9 mouse cellular contexts compared by ENCODE assay signal in genomic region chr16:90167646-90168045, GRCm38 (mm10). TPM values are rescaled to one million over a fixed set of nuclear protein-coding genes. Genes with fewer than 3 reads are reported as not detected.
DNase-seq lines count a peak whose midpoint lies in the region; ATAC-seq and TF ChIP-seq lines count a peak whose summit lies in the region.
"Had no signal": no experiment of that assay in that cellular context is flagged by ENCODE, and none has a peak within 500 bp of the region (broad histone marks: within the 10 kb centered on the region; RNA-seq: fewer than 3 reads in every experiment).

No protein-coding gene starts in this region.

- no peaks in the 10 kb centered on the region for H3K27me3 ChIP-seq in heart, adult 2 months (ENCODE audit: control insufficient read depth, insufficient read depth, low read length)
- H3K27me3 ChIP-seq in heart, embryonic 12.5 days (replicated peaks): no peaks in the 10 kb centered on the region
- no peaks in the 10 kb centered on the region for H3K27me3 ChIP-seq in spleen, adult 2 months (ENCODE audit: control insufficient read depth, insufficient read depth, low read length)

- no peak overlapping the region for H3K27ac ChIP-seq in heart, adult 2 months
- no peak overlapping the region for H3K27ac ChIP-seq in heart, embryonic 12.5 days (ENCODE audit: poor library complexity, severe bottlenecking)
- H3K27ac ChIP-seq in spleen, adult 2 months (ENCODE audit: insufficient read depth, low read length): no peak overlapping the region

- no peaks in the 10 kb centered on the region for H3K79me2 ChIP-seq in heart, adult 2 months (replicated peaks; ENCODE audit: control insufficient read depth, insufficient read depth, low read length)

- no peak; the same call in 1 of the 2 replicates for TF ChIP-seq CTCF in heart, adult 2 months (IDR thresholded peaks at IDR 0.05)
- TF ChIP-seq CTCF in spleen, adult 2 months (IDR thresholded peaks at IDR 0.05; ENCODE audit: extremely low read depth, insufficient read depth, insufficient read length, insufficient replicate concordance): peak; percentile 79; the same call in 1 of the 2 replicates

- TF ChIP-seq EP300 in heart, adult 2 months (IDR thresholded peaks at IDR 0.05; ENCODE audit: insufficient read depth, low read depth, low read length): 0 out of 2 replicates have a peak, but pooled peaks have one; percentile 60

- H3K4me2 ChIP-seq in heart, embryonic 12.5 days: no peak overlapping the region

- TF ChIP-seq POLR2A in heart, adult 2 months (IDR thresholded peaks at IDR 0.05; ENCODE audit: insufficient read depth, low read depth, low read length): no peak
- TF ChIP-seq POLR2A in spleen, adult 2 months (IDR thresholded peaks at IDR 0.05; ENCODE audit: low read depth, low read length): no peak

- H3K4me3 ChIP-seq in heart, adult 2 months: no peak overlapping the region
- H3K4me3 ChIP-seq in heart, embryonic 12.5 days: no peak overlapping the region
- no peak overlapping the region for H3K4me3 ChIP-seq in spleen, adult 2 months (ENCODE audit: extremely low read depth, insufficient read depth, insufficient read length)
- H3K4me3 ChIP-seq: megakaryocyte, embryonic 14.5 days had no signal

- intact Hi-C loops in heart, adult 2 months (cut with DNase I): loop anchor here (1.0 kb wide), 3 partner anchors 224 to 393 kb away; no protein-coding TSS in a partner anchor

- H3K9me3 ChIP-seq in heart, embryonic 12.5 days (replicated peaks): no peaks in the 10 kb centered on the region
- H3K9me3 ChIP-seq: megakaryocyte, embryonic 14.5 days had no signal

- H3K9ac ChIP-seq in heart, adult 2 months (ENCODE audit: low read depth, low read length): no peak overlapping the region
- no peak overlapping the region for H3K9ac ChIP-seq in heart, embryonic 12.5 days

- no peaks in the 10 kb centered on the region for H3K4me1 ChIP-seq in heart, adult 2 months (ENCODE audit: control insufficient read depth, insufficient read depth, low read length)
- H3K4me1 ChIP-seq in heart, embryonic 12.5 days (replicated peaks): peaks cover 9% of the 10 kb centered on the region
- no peaks in the 10 kb centered on the region for H3K4me1 ChIP-seq in spleen, adult 2 months (ENCODE audit: control insufficient read depth, insufficient read depth, insufficient read length)

- peak; percentile 64 to 73 for DNase-seq in heart, adult 2 months
- DNase-seq in adrenal gland, adult (ENCODE audit: inconsistent age in 2 of 2, low spot score in 1 of 2): peak; percentile 79 to 94
- DNase-seq in gastrocnemius, postnatal 10 days: peak; percentile 84
- peak; percentile 82 for DNase-seq in layer of hippocampus, adult 11-12 months (ENCODE audit: low spot score)
- peak; percentile 92 for DNase-seq in lung, postnatal 14 days
- peak; percentile 25 to 69 for DNase-seq in spleen, adult 2 months (ENCODE audit: low read depth in 1 of 2, low spot score in 2 of 2)

- 24% methylated on average over 10 of the region's 10 CpGs for WGBS in heart, adult 2 months
- 35% methylated on average over 10 of the region's 10 CpGs for WGBS in heart, embryonic 12.5 days
- WGBS in spleen, adult 2 months: 28% methylated on average over 10 of the region's 10 CpGs

- no peaks in the 10 kb centered on the region for H3K36me3 ChIP-seq in heart, adult 2 months (ENCODE audit: control insufficient read depth, insufficient read depth, low read length)
- H3K36me3 ChIP-seq in heart, embryonic 12.5 days: no peaks in the 10 kb centered on the region
- no peaks in the 10 kb centered on the region for H3K36me3 ChIP-seq in spleen, adult 2 months (ENCODE audit: control insufficient read depth, insufficient read depth, low read length)

- ATAC-seq in heart, embryonic 12.5 days (ENCODE audit: insufficient number of reproducible peaks, low FRiP score): no peak
- ATAC-seq in common myeloid progenitor, adult 5-6 weeks (replicated peaks; ENCODE audit: low read depth, poor library complexity, severe bottlenecking): peak; percentile 89

RNA-seq across cellular contexts. Expression of gene Tiam1, which starts 24.1 kb away (rescaled TPM):
- total RNA-seq in heart, adult 2 months (2021): 1 to 10 TPM; 4.4 to 7.9 TPM
- 2.3 and 2.5 TPM in 2 replicates for polyA plus RNA-seq in heart, adult 2 months (2012; rRNA removed)
- polyA plus RNA-seq in heart, embryonic 12.5 days (2016; fragmentation: Nextera tagmentation; extraction: Ambion mirVana): 15.4 and 16.9 TPM in 2 replicates
- 29.2 and 34.5 TPM in 2 replicates for total RNA-seq in common myeloid progenitor, adult 5-6 weeks (2017)
- total RNA-seq in gastrocnemius, postnatal 10 days (2021): 10 to 100 TPM in 1 of 2 experiments, 1 to 10 TPM in 1; 9.7 to 11.0 TPM
- polyA plus RNA-seq in spleen, adult 2 months (2012; rRNA removed): 4.1 and 4.3 TPM in 2 replicates

RNA-seq across cellular contexts. Expression of gene Sod1, which starts 52.9 kb away (rescaled TPM):
- 100 to 1,000 TPM; 499 to 572 TPM for total RNA-seq in heart, adult 2 months (2021)
- polyA plus RNA-seq in heart, adult 2 months (2012; rRNA removed): 422 and 565 TPM in 2 replicates
- 875 and 884 TPM in 2 replicates for polyA plus RNA-seq in heart, embryonic 12.5 days (2016; fragmentation: Nextera tagmentation; extraction: Ambion mirVana)
- 776 and 837 TPM in 2 replicates for total RNA-seq in common myeloid progenitor, adult 5-6 weeks (2017)
- total RNA-seq in gastrocnemius, postnatal 10 days (2021): 100 to 1,000 TPM; 299 to 300 TPM
- 153 and 168 TPM in 2 replicates for polyA plus RNA-seq in spleen, adult 2 months (2012; rRNA removed)
